Mouse (Mus musculus) stomach, postnatal 0 days (tissue): ENCODE results near the gene Hist1h1d. TPM values are rescaled to one million over a fixed set of nuclear protein-coding genes. Genes with fewer than 3 reads are reported as not detected.
"Not testable (repeated sequence)": the region's sequence is repeated elsewhere in the genome, so short reads cannot be mapped to it uniquely, and the experiment has no call there.

Experiments
- ATAC-seq: fragments of 200-750 bp; cut with Nextera tagmentation; 2 replicates; pipeline ENCODE4 v1.8.0; 2017; ENCODE audit not compliant: low FRiP score, low TSS enrichment
- DNase-seq: peaks from one replicate; pipeline ENCODE4 v3.0.0-alpha.2; 2016; ENCODE audit warnings: low spot score
- H3K27ac ChIP-seq: fragments of 300-500 bp; sonication (generic); replicated peaks from 2 replicates; pipeline ENCODE4 v1.5.1; 2014; ENCODE audit warnings: mild to moderate bottlenecking, control low read depth
- H3K27me3 ChIP-seq: fragments of 300-500 bp; sonication (generic); 2 replicates; pipeline ENCODE4 v1.6.1; 2014; ENCODE audit warnings: low read length; ENCODE audit not compliant: control insufficient read depth, insufficient read depth
- H3K36me3 ChIP-seq: fragments of 300-500 bp; sonication (generic); 2 replicates; pipeline ENCODE4 v1.6.1; 2014; ENCODE audit warnings: low read length, mixed read lengths; ENCODE audit not compliant: control insufficient read depth, insufficient read depth
- H3K4me1 ChIP-seq: fragments of 300-500 bp; sonication (generic); replicated peaks from 2 replicates; pipeline ENCODE4 v1.6.1; 2014; ENCODE audit warnings: antibody characterized with exemption; ENCODE audit not compliant: control insufficient read depth, insufficient read depth
- H3K4me2 ChIP-seq: fragments of 300-500 bp; sonication (generic); replicated peaks from 2 replicates; pipeline ENCODE4 v1.6.1; 2014; ENCODE audit warnings: low read depth, mild to moderate bottlenecking, control low read depth, moderate library complexity
- H3K4me3 ChIP-seq: fragments of 300-500 bp; sonication (generic); 2 replicates; pipeline ENCODE4 v1.5.1; 2014; ENCODE audit warnings: low read depth, low read length, control low read depth
- H3K9ac ChIP-seq: fragments of 300-500 bp; sonication (generic); 2 replicates; pipeline ENCODE4 v1.6.1; 2014; ENCODE audit warnings: mild to moderate bottlenecking, low read length, control low read depth, mixed read lengths
- H3K9me3 ChIP-seq: fragments of 300-500 bp; sonication (generic); 2 replicates; pipeline ENCODE4 v1.6.1; 2016; ENCODE audit warnings: low read length; ENCODE audit not compliant: control insufficient read depth
- CTCF ChIP-seq: IDR thresholded peaks from 2 replicates; pipeline ENCODE4 v1.5.1; 2016; ENCODE audit warnings: antibody characterized with exemption, low read depth, mild to moderate bottlenecking, moderate library complexity
- EP300 ChIP-seq: optimal IDR thresholded peaks from 2 replicates; pipeline ENCODE3; 2016; ENCODE audit warnings: antibody characterized with exemption
- WGBS: fragments of 180-500 bp; shearing (Covaris S2); extraction: QIAGEN DNeasy Blood & Tissue Kit; methylation state at CpG from one replicate; pipeline ENCODE4 v1.1.7; 2014; 5-methylcytosine and 5-hydroxymethylcytosine counted together
- polyA plus RNA-seq: library from polyadenylated mRNA; unstranded; fragments of >200 nt; fragmentation: Nextera tagmentation; extraction: Ambion mirVana; gene quantifications from 2 replicates; pipeline ENCODE4 v1.2.1, GENCODE M21; 2015

Hist1h1d gene
- polyA plus RNA-seq, 1 experiment from 2014 or later = 0.34 TPM

- Histone ChIP-seq H3K4me3 (peak within 1 kb of the TSS; percentile 42), H3K27ac (peak within 1 kb of the TSS; percentile 97), H3K4me2 (peak within 1 kb of the TSS; percentile 68), H3K9ac (peak within 1 kb of the TSS; percentile 59)
- H3K27me3 ChIP-seq, H3K9me3 ChIP-seq, H3K4me1 ChIP-seq, H3K36me3 ChIP-seq: not testable (repeated sequence)
- WGBS = under 1% methylated on average over 32 of the region's 67 CpGs
- DNase-seq (peak; percentile 95), ATAC-seq (peak; percentile 93)
- TF ChIP-seq EP300 = peak; percentile 49
These were observed 9.0 kb downstream of the Hist1h1d start, which contains the start of gene Hist1h3e for GRCm38 (mm10) chr13:23561883-23562659. Gene Hist1h3e, minus strand, starts transcription at chr13:23562369.

DNA sequence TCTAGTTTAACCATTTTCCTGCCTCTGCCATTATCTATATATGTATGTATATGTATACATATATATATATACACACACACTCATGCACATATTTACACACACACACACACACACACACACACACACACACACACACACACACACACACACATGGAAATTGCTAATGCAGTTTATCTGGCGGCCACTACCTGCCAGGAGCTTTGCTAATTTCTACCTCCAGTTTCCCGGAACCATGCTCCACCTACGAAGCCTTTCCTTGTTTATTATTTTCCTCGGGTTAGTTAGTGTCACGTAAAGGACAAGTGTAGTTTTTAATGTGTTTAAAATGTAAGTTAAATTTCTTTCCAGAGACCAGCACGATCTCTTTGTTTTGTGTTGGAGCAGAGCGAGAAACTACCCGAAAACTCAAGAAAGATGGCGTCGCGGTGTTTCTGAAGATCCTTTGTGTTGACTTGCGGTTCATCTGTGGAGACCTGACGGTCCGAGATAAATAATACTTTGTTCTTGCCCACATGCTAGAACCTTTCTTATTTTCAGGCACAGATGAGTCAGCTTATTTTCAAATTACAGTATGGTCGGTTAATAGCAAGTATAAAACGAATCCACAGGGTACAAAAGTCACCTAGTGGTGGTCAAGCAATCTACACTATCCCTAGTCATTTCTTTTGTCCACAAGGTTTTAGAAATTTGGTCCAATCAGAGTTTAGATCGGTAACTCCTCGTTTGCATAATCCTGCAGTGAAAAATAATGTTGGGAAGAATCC, 9.8 kb downstream of the Hist1h1d start:
- Histone ChIP-seq H3K36me3 (no peaks in the 10 kb centered on the region), H3K27ac (peak overlapping the region; percentile 97)
- no peak for TF ChIP-seq EP300
- TF ChIP-seq CTCF = peak; percentile 78

GRCm38 (mm10) chr13:23564482-23564881, 11.4 kb downstream of the Hist1h1d start:
- DNase-seq = no peak
- Histone ChIP-seq H3K9me3 (no peaks in the 10 kb centered on the region), H3K27ac (no peak overlapping the region), H3K36me3 (no peaks in the 10 kb centered on the region), H3K4me3 (no peak overlapping the region), H3K9ac (no peak overlapping the region), H3K4me1 (no peaks in the 10 kb centered on the region), H3K4me2 (no peak overlapping the region), H3K27me3 (no peaks in the 10 kb centered on the region)
- ATAC-seq = no peak
- WGBS = 80% methylated on average over 2 of the region's 2 CpGs
- TF ChIP-seq CTCF (no peak), EP300 (no peak)

More for the DNA sequence above, 9.8 kb downstream of the Hist1h1d start:
- Histone ChIP-seq H3K9me3 (no peaks in the 10 kb centered on the region), H3K9ac (peak overlapping the region; percentile 59), H3K27me3 (no peaks in the 10 kb centered on the region), H3K4me3 (peak overlapping the region; percentile 42), H3K4me2 (peak overlapping the region; percentile 68), H3K4me1 (no peaks in the 10 kb centered on the region)
- 2% methylated on average over 18 of the region's 18 CpGs for WGBS
- DNase-seq = peak; percentile 52
- ATAC-seq = peak; percentile 61

DNA sequence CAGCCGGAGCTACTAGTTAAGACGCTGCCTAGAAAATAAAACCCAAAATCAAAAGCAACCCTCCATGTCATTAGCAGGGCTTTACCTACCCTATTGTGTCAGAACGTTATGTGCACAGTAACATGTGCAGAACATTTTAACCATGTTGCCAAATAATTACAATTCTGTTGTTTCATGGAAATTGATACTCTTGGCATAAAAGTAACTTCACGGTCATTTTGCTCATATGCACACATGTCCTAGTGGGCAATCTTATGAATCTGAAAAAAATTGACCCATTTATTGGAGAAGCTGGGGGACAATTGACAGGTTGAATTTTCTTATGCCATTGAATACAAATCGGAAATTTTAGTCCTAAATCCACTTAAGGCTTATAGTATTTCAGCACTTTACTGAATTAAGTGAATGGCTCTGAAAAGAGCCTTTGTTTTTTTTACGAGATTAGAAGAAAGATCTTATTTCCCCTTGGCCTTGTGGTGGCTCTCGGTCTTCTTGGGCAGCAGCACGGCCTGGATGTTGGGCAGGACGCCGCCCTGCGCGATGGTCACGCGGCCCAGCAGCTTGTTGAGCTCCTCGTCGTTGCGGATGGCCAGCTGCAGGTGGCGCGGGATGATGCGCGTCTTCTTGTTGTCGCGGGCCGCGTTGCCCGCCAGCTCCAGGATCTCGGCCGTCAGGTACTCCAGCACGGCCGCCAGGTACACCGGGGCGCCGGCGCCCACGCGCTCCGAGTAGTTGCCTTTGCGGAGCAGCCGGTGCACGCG, 17.4 kb downstream of the Hist1h1d start:
- H3K4me2 ChIP-seq = peak overlapping the region; percentile 59
- H3K4me3 ChIP-seq = peak overlapping the region; percentile 42
- H3K4me1 ChIP-seq, H3K9me3 ChIP-seq, DNase-seq, H3K27me3 ChIP-seq, H3K36me3 ChIP-seq: not testable (repeated sequence)
- TF ChIP-seq CTCF = 0 out of 2 replicates have a peak, but pooled peaks have one; percentile 10
- peak overlapping the region; percentile 52; the same call in 1 of the 2 replicates for H3K9ac ChIP-seq
- ATAC-seq = peak; percentile 10; the same call in 1 of the 2 replicates
- WGBS = 4% methylated on average over 13 of the region's 41 CpGs
- peak overlapping the region; percentile 93 for H3K27ac ChIP-seq

GRCm38 (mm10) chr13:23571022-23571503, 18.0 kb downstream of the Hist1h1d start, which contains the start of the genes Hist1h2ae and Hist1h2bg:
Gene Hist1h2ae, minus strand, starts transcription at chr13:23571220.
Gene Hist1h2bg, plus strand, starts transcription at chr13:23571396.
- Histone ChIP-seq H3K4me2 (peak within 1 kb of the TSS; percentile 59), H3K27me3 (no peaks in the 10 kb centered on the region), H3K9ac (peak within 1 kb of the TSS; percentile 61), H3K27ac (peak within 1 kb of the TSS; percentile 93), H3K4me1 (no peaks in the 10 kb centered on the region), H3K36me3 (no peaks in the 10 kb centered on the region), H3K9me3 (no peaks in the 10 kb centered on the region), H3K4me3 (peak within 1 kb of the TSS; percentile 42)
- ATAC-seq (peak; percentile 88), DNase-seq (peak; percentile 62)
- 0% methylated on average over 18 of the region's 18 CpGs for WGBS
- TF ChIP-seq EP300 = no peak
- 0 out of 2 replicates have a peak, but pooled peaks have one; percentile 0 for TF ChIP-seq CTCF

GRCm38 (mm10) chr13:23571504-23572217, 18.6 kb downstream of the Hist1h1d start:
- under 1% methylated on average over 9 of the region's 34 CpGs for WGBS
- not testable (repeated sequence) for DNase-seq, ATAC-seq

More at GRCm38 (mm10) chr13:23571504-23572217, 18.6 kb downstream of the Hist1h1d start:
- H3K9ac ChIP-seq = peak overlapping the region; percentile 61
- H3K36me3 ChIP-seq, H3K27me3 ChIP-seq, H3K4me1 ChIP-seq, H3K9me3 ChIP-seq: not testable (repeated sequence)
- peak overlapping the region; percentile 93 for H3K27ac ChIP-seq
- peak overlapping the region; percentile 42 for H3K4me3 ChIP-seq
- peak overlapping the region; percentile 59 for H3K4me2 ChIP-seq
